Mouse (Mus musculus): ENCODE results near the gene Mrgprh. TPM values are rescaled to one million over a fixed set of nuclear protein-coding genes. Genes with fewer than 3 reads are reported as not detected.

Gene Mrgprh
- total RNA-seq, 1 experiment, result not detected

DNA sequence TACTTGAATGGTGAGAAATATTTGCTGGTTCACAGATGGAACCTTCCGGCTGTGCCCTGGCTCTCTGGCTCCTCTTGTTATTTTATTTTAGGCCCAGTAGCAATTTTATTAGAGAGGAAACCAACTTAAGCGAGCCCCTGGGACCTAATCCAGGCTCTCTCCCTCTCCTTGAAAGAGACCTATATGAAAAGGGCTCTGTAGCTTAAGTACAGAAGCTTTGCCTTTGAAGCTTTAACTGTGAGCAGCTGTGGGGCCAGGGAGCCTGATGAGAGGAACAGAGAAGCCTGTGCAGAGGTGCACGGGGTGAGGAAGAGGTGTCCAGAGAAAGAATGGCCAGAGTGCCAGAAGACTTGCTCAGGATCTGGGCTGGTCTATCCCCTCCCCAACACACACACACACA is 41.0 kb upstream of the Mrgprh start:
- in situ Hi-C loops (cut with MboI; ENCODE audit: low sequenced_read_pairs in 2 of 2, unreplicated experiment in 2 of 2), result no loop called here
- TF ChIP-seq MAFK (IDR thresholded peaks at IDR 0.05; ENCODE audit: insufficient read depth, low read depth, low read length) (no peak), HCFC1 (IDR thresholded peaks at IDR 0.05; ENCODE audit: borderline replicate concordance, insufficient read depth, low read length) (no peak), ZC3H11A (IDR thresholded peaks at IDR 0.05; ENCODE audit: borderline replicate concordance, low read depth, low read length) (no peak), CHD2 (IDR thresholded peaks at IDR 0.05; ENCODE audit: low read depth, low read length) (no peak), ZNF384 (IDR thresholded peaks at IDR 0.05; ENCODE audit: low read depth, low read length) (no peak)
- no peak overlapping the region for H3K9ac ChIP-seq (ENCODE audit: insufficient read depth, low read depth, low read length, poor library complexity, severe bottlenecking)
- H3K36me3 ChIP-seq (ENCODE audit: control insufficient read depth, insufficient read depth, low read length, poor library complexity, severe bottlenecking), result no peaks in the 10 kb centered on the region
- H3K4me3 ChIP-seq (ENCODE audit: insufficient read depth in 1 of 2, low read depth in 1 of 2, low read length in 2 of 2, poor library complexity in 1 of 2, severe bottlenecking in 1 of 2), result no peak overlapping the region
- no peak overlapping the region for H3K27ac ChIP-seq (ENCODE audit: insufficient read depth, low read depth, low read length, poor library complexity, severe bottlenecking)
- DNase-seq (ENCODE audit: low read depth, low spot score), result no peak
- no peaks in the 10 kb centered on the region for H3K9me3 ChIP-seq (ENCODE audit: control insufficient read depth, insufficient read depth, low read depth, low read length)
- no peaks in the 10 kb centered on the region for H3K4me1 ChIP-seq (ENCODE audit: control insufficient read depth in 2 of 2, insufficient read depth in 2 of 2, low read length in 2 of 2, poor library complexity in 1 of 2)

- H3K27ac ChIP-seq (ENCODE audit: insufficient read depth, low read depth, low read length, poor library complexity, severe bottlenecking), result no peak overlapping the region
Measured at GRCm38 (mm10) chr17:12835738-12836137, 40.1 kb upstream of the Mrgprh start.

GRCm38 (mm10) chr17:12839475-12840267 is 36.2 kb upstream of the Mrgprh start:
- in situ Hi-C loops (cut with MboI; ENCODE audit: low sequenced_read_pairs in 2 of 2, unreplicated experiment in 2 of 2), result no loop called here
- no peaks in the 10 kb centered on the region for H3K4me1 ChIP-seq (ENCODE audit: control insufficient read depth in 2 of 2, insufficient read depth in 2 of 2, low read length in 2 of 2, poor library complexity in 1 of 2)
- no peaks in the 10 kb centered on the region for H3K36me3 ChIP-seq (ENCODE audit: control insufficient read depth, insufficient read depth, low read length, poor library complexity, severe bottlenecking)
- no peak for DNase-seq (ENCODE audit: low read depth, low spot score)
- H3K9ac ChIP-seq (ENCODE audit: insufficient read depth, low read depth, low read length, poor library complexity, severe bottlenecking), result no peak overlapping the region
- no peak overlapping the region for H3K27ac ChIP-seq (ENCODE audit: insufficient read depth, low read depth, low read length, poor library complexity, severe bottlenecking)
- H3K9me3 ChIP-seq (ENCODE audit: control insufficient read depth, insufficient read depth, low read depth, low read length), result no peaks in the 10 kb centered on the region
- TF ChIP-seq HCFC1 (IDR thresholded peaks at IDR 0.05; ENCODE audit: borderline replicate concordance, insufficient read depth, low read length) (no peak), MAFK (IDR thresholded peaks at IDR 0.05; ENCODE audit: insufficient read depth, low read depth, low read length) (no peak), CHD2 (IDR thresholded peaks at IDR 0.05; ENCODE audit: low read depth, low read length) (no peak), ZC3H11A (IDR thresholded peaks at IDR 0.05; ENCODE audit: borderline replicate concordance, low read depth, low read length) (no peak), ZNF384 (IDR thresholded peaks at IDR 0.05; ENCODE audit: low read depth, low read length) (no peak)
- H3K4me3 ChIP-seq (ENCODE audit: insufficient read depth in 1 of 2, low read depth in 1 of 2, low read length in 2 of 2, poor library complexity in 1 of 2, severe bottlenecking in 1 of 2), result no peak overlapping the region

More at GRCm38 (mm10) chr17:12835738-12836137, 40.1 kb upstream of the Mrgprh start:
- Histone ChIP-seq H3K9me3 (ENCODE audit: control insufficient read depth, insufficient read depth, low read depth, low read length) (no peaks in the 10 kb centered on the region), H3K36me3 (ENCODE audit: control insufficient read depth, insufficient read depth, low read length, poor library complexity, severe bottlenecking) (no peaks in the 10 kb centered on the region), H3K9ac (ENCODE audit: insufficient read depth, low read depth, low read length, poor library complexity, severe bottlenecking) (no peak overlapping the region), H3K4me1 (ENCODE audit: control insufficient read depth in 2 of 2, insufficient read depth in 2 of 2, low read length in 2 of 2, poor library complexity in 1 of 2) (no peaks in the 10 kb centered on the region), H3K4me3 (ENCODE audit: insufficient read depth in 1 of 2, low read depth in 1 of 2, low read length in 2 of 2, poor library complexity in 1 of 2, severe bottlenecking in 1 of 2) (no peak overlapping the region)
- TF ChIP-seq HCFC1 (IDR thresholded peaks at IDR 0.05; ENCODE audit: borderline replicate concordance, insufficient read depth, low read length) (no peak), CHD2 (IDR thresholded peaks at IDR 0.05; ENCODE audit: low read depth, low read length) (no peak), ZNF384 (IDR thresholded peaks at IDR 0.05; ENCODE audit: low read depth, low read length) (no peak), ZC3H11A (IDR thresholded peaks at IDR 0.05; ENCODE audit: borderline replicate concordance, low read depth, low read length) (no peak), MAFK (IDR thresholded peaks at IDR 0.05; ENCODE audit: insufficient read depth, low read depth, low read length) (no peak)
- DNase-seq (ENCODE audit: low read depth, low spot score), result no peak
- in situ Hi-C loops (cut with MboI; ENCODE audit: low sequenced_read_pairs in 2 of 2, unreplicated experiment in 2 of 2), result no loop called here

DNA sequence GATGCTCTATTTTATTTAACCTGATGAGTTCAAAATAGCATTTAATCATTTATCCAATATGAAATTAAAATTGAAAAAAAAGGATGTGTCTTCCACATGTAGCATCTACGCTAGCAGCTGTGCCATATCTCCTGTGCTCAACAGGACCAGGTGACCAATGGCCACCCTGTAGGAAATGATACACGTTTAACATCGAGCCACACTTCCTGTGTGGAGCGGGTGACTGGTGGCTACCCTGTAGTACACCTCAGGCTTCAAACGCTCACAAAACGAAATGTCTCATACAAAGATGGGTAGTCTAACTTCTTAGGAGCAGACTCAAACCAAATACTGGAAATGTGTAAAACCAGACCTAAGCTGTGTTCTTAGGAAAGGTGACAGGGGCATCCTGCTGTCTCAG is 32.0 kb upstream of the Mrgprh start:
- TF ChIP-seq MAFK (IDR thresholded peaks at IDR 0.05; ENCODE audit: insufficient read depth, low read depth, low read length) (no peak), HCFC1 (IDR thresholded peaks at IDR 0.05; ENCODE audit: borderline replicate concordance, insufficient read depth, low read length) (no peak), ZNF384 (IDR thresholded peaks at IDR 0.05; ENCODE audit: low read depth, low read length) (no peak), CHD2 (IDR thresholded peaks at IDR 0.05; ENCODE audit: low read depth, low read length) (no peak), ZC3H11A (IDR thresholded peaks at IDR 0.05; ENCODE audit: borderline replicate concordance, low read depth, low read length) (no peak)
- Histone ChIP-seq H3K27ac (ENCODE audit: insufficient read depth, low read depth, low read length, poor library complexity, severe bottlenecking) (no peak overlapping the region), H3K4me3 (ENCODE audit: insufficient read depth in 1 of 2, low read depth in 1 of 2, low read length in 2 of 2, poor library complexity in 1 of 2, severe bottlenecking in 1 of 2) (no peak overlapping the region), H3K36me3 (ENCODE audit: control insufficient read depth, insufficient read depth, low read length, poor library complexity, severe bottlenecking) (no peaks in the 10 kb centered on the region), H3K9me3 (ENCODE audit: control insufficient read depth, insufficient read depth, low read depth, low read length) (no peaks in the 10 kb centered on the region), H3K4me1 (ENCODE audit: control insufficient read depth in 2 of 2, insufficient read depth in 2 of 2, low read length in 2 of 2, poor library complexity in 1 of 2) (no peaks in the 10 kb centered on the region), H3K9ac (ENCODE audit: insufficient read depth, low read depth, low read length, poor library complexity, severe bottlenecking) (no peak overlapping the region)
- in situ Hi-C loops (cut with MboI; ENCODE audit: low sequenced_read_pairs in 2 of 2, unreplicated experiment in 2 of 2), result no loop called here
- no peak for DNase-seq (ENCODE audit: low read depth, low spot score)
